Mouse (Mus musculus) hindbrain, embryonic 10.5 days (tissue): ENCODE data around the gene Agbl4. TPM values are rescaled to one million over a fixed set of nuclear protein-coding genes. Genes with fewer than 3 reads are reported as not detected.
A peak's percentile ranks its signal among the peaks of the same experiment; 100 is the strongest.
"Not testable (repeated sequence)": the region's sequence is repeated elsewhere in the genome, so short reads cannot be mapped to it uniquely, and the experiment has no call there.

Experiments
- DNase-seq: peaks from one replicate; pipeline ENCODE4 v3.0.0-alpha.2; 2017; ENCODE audit warnings: low spot score
- H3K27ac ChIP-seq: fragments of 300-500 bp; sonication (generic); 2 replicates; pipeline ENCODE4 v1.5.1; 2016; ENCODE audit warnings: mild to moderate bottlenecking, moderate library complexity
- H3K27me3 ChIP-seq: fragments of 300-500 bp; sonication (generic); 2 replicates; pipeline ENCODE4 v1.6.1; 2016; ENCODE audit warnings: mild to moderate bottlenecking; ENCODE audit not compliant: poor library complexity, insufficient read depth, severe bottlenecking
- H3K36me3 ChIP-seq: fragments of 300-500 bp; sonication (generic); 2 replicates; pipeline ENCODE4 v1.6.1; 2016; ENCODE audit warnings: mild to moderate bottlenecking, moderate library complexity
- H3K4me1 ChIP-seq: fragments of 300-500 bp; sonication (generic); replicated peaks from 2 replicates; pipeline ENCODE4 v1.6.1; 2016; ENCODE audit warnings: mild to moderate bottlenecking
- H3K4me3 ChIP-seq: fragments of 300-500 bp; sonication (generic); 2 replicates; pipeline ENCODE4 v1.5.1; 2016; ENCODE audit warnings: mild to moderate bottlenecking, moderate library complexity
- H3K9me3 ChIP-seq: fragments of 300-500 bp; sonication (generic); 2 replicates; pipeline ENCODE4 v1.6.1; 2016; ENCODE audit warnings: mild to moderate bottlenecking, moderate library complexity
- WGBS: fragments of 180-500 bp; shearing (Covaris S2); methylation state at CpG from one replicate; pipeline ENCODE4 v1.1.7; 2016; 5-methylcytosine and 5-hydroxymethylcytosine counted together
- polyA plus RNA-seq: library from polyadenylated mRNA; unstranded; fragments of >200 nt; fragmentation: Nextera tagmentation; extraction: Ambion mirVana; gene quantifications from 2 replicates; pipeline ENCODE4 v1.2.1, GENCODE M21; 2016

Gene Agbl4
- polyA plus RNA-seq, 1 experiment from 2014 or later = 1.4 TPM

DNA sequence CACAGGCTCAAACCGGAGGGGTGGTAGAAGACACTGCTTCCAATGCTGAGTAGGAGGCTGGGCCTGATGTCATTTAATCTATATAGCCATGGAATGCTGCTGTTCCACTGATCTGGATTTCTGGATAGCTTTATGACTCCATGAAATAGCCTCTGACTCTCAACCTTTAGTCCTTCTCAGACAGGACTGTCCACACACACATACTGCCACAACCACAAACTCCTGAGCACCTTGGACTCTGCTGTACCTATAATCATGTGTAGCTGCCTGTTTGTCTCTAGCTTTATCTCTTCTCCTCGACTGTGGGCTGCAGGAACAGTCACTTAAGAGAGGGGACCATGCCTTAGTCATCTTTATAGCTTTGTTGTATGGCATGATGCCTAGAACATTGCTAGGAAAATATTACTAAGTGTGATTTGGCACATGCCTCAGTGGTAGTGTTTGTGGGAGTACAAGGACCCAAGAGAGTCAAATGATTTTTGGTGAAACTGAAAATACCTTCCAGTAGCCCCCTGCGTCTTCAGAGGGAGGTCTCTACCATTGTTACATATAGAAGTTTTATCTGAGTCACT, 817.8 kb downstream of the Agbl4 start:
- Histone ChIP-seq H3K9me3 (no peaks in the 10 kb centered on the region), H3K4me1 (no peaks in the 10 kb centered on the region), H3K36me3 (no peaks in the 10 kb centered on the region), H3K27me3 (no peaks in the 10 kb centered on the region), H3K27ac (no peak overlapping the region), H3K4me3 (no peak overlapping the region)
- no peak for DNase-seq
- WGBS = 80% methylated on average over 3 of the region's 3 CpGs

DNA sequence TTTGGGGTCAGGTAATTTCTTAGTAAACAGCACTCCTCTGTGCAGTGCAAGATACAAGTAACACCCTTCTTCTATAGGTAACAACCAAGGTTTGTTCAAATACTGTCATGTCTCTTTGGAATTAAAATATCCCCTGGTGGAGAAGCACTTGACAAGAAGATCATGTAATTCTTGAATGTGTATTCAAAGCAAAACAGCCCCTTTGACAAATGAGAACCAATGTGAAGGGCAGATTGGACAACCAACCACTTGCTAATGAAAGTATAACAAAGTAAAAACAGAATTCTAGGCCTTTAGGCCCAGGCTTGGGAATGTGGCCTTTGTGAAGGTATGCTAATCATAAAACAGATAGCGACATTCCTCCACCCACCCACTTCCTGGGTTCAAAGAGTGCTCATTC, 821.6 kb downstream of the Agbl4 start:
- not testable (repeated sequence) for H3K27me3 ChIP-seq, H3K27ac ChIP-seq, H3K4me3 ChIP-seq, H3K9me3 ChIP-seq, H3K4me1 ChIP-seq, H3K36me3 ChIP-seq, DNase-seq
- WGBS = 47% methylated on average over 1 of the region's 1 CpGs

DNA sequence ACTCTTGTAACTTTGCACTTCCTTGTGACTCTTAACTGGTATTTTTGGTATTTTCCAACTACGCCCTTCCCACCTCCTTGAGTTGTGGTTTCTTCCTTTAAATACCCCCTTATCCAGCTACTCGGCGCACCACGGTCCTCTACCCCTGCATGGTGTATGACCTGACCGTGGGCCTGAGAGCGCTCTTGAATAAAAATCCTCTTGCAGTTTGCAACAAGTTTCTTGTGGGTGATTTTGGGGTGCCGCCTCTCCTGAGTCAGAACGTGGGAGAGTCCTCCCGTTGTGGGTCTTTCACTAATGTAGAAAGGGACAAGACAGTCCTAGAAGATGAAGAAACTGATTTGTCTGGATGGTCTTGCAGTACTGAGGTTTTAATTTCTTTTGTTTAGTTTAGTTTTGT, 822.1 kb downstream of the Agbl4 start:
- WGBS = 89% methylated on average over 9 of the region's 9 CpGs
- H3K4me3 ChIP-seq, H3K9me3 ChIP-seq, H3K4me1 ChIP-seq, H3K36me3 ChIP-seq, H3K27ac ChIP-seq, H3K27me3 ChIP-seq, DNase-seq: not testable (repeated sequence)

DNA sequence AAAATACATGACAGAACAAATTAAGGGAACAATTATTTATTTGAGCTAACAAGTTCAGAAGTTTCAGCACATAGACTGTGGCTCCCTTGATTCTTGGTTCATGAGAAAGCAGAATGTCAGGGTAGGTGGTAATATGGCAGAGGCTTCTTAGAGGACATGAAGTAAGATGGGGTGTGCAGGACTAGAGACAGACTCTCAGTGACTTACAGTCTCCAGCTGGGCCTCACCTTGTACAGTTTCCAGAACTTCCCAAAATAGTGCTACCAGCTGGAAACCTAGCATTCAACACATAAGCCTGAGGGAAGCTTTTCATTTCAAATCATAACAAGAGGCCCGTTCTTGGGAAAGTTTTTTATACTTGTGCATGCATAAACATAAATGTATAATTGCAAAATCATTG, 836.4 kb downstream of the Agbl4 start:
- Histone ChIP-seq H3K36me3 (no peaks in the 10 kb centered on the region), H3K9me3 (no peaks in the 10 kb centered on the region), H3K4me3 (no peak overlapping the region), H3K27me3 (no peaks in the 10 kb centered on the region), H3K27ac (no peak overlapping the region), H3K4me1 (no peaks in the 10 kb centered on the region)
- no peak for DNase-seq
- WGBS = 81% methylated on average over 1 of the region's 1 CpGs

DNA sequence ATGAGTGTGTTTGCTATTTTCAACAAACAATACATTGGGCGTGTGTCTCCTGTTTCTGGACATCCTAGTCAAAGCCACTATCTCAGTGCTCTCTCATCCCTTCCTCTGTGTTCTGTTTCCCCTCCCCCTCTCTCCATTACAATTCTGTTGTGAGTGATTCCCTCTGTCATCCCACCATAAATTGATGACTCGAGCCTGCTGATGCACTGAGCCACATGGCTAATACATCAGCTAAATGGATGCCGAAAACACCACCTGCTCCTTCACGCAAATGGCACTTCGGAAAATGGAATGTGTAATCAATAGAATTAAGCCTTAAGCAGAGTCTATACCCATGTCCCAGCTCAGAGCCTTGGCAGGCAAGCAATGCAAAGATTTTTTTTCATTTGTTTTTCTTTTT, 854.5 kb downstream of the Agbl4 start:
- no peaks in the 10 kb centered on the region for H3K27me3 ChIP-seq
- H3K4me3 ChIP-seq = no peak overlapping the region
- no peaks in the 10 kb centered on the region for H3K9me3 ChIP-seq
- 81% methylated on average over 5 of the region's 5 CpGs for WGBS
- DNase-seq = no peak
- H3K27ac ChIP-seq = no peak overlapping the region
- H3K4me1 ChIP-seq = 0 out of 2 replicates have a peak, but pooled peaks cover 7% of the 10 kb centered on the region
- H3K36me3 ChIP-seq = no peaks in the 10 kb centered on the region

DNA sequence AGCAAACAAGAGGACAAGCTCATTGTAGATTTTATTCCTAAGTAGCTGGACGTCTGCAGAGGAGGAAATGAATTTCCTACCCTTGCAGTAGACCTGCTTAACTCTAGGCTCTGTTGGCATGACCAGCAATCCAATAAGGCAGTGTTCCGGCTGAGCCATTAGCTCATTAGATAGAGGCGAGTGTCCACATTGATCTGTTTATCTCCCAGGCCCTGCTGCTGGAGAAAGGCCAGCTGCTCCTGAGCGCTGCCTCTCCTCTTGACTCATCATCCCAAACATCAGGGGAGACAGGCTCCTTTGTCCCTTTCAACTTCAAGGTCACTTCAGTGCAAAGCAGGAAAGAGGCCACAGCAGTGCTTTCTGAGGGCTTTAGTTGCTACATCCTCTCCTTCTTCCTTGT, 858.0 kb downstream of the Agbl4 start:
- no peaks in the 10 kb centered on the region for H3K36me3 ChIP-seq
- H3K4me1 ChIP-seq = 0 out of 2 replicates have a peak, but pooled peaks cover 7% of the 10 kb centered on the region
- H3K27ac ChIP-seq = peak overlapping the region; percentile 53; the same call in 1 of the 2 replicates
- H3K9me3 ChIP-seq = no peaks in the 10 kb centered on the region
- no peaks in the 10 kb centered on the region for H3K27me3 ChIP-seq
- DNase-seq = peak; percentile 33
- WGBS = 45% methylated on average over 4 of the region's 4 CpGs
- H3K4me3 ChIP-seq = no peak overlapping the region

DNA sequence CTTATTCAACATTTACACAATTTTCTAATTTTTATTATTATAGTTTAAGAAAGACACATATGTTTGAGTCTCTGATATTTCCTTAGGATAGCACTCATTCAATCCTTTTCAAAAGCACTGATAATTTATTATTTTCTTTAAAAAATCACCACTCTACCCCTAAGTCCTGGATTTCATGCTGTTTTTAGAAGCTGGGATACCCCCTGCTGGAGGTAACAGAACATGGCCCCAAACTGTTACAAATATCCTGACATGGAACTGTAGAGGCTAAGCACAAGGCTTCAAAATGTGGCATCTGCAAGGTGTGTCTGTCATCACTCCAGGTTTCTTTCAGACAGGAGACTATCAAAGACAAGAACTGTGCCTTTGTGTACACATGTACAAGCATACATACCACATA, 859.5 kb downstream of the Agbl4 start:
- DNase-seq = no peak
- Histone ChIP-seq H3K27me3 (no peaks in the 10 kb centered on the region), H3K4me3 (no peak overlapping the region)

DNA sequence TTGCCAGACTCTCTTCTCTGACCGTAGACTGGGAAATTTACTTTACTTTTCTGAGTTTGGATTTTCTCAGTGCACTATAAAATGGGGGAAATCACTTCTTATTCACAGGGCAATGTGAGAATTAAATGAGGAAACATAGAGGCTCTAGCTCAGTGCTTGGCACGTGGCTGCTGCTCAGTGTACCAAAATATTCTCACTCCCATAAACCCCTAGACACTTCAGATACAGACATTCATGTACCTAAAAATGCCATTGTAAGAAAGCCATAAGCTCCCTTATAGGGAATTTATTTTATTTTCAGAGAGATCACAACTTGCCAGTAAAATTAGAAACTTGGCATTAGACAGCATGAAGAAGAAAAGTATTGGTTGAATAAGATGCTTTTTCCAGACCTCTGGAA, 883.5 kb downstream of the Agbl4 start:
- Histone ChIP-seq H3K4me1 (no peaks in the 10 kb centered on the region), H3K9me3 (no peaks in the 10 kb centered on the region), H3K4me3 (no peak overlapping the region), H3K36me3 (no peaks in the 10 kb centered on the region), H3K27ac (no peak overlapping the region), H3K27me3 (no peaks in the 10 kb centered on the region)
- no peak for DNase-seq
- whole genome bisulfite sequencing = 89% methylated on average over 2 of the region's 2 CpGs

More for the DNA sequence above, 859.5 kb downstream of the Agbl4 start:
- Histone ChIP-seq H3K27ac (no peak overlapping the region), H3K4me1 (0 out of 2 replicates have a peak, but pooled peaks cover 7% of the 10 kb centered on the region), H3K9me3 (no peaks in the 10 kb centered on the region), H3K36me3 (no peaks in the 10 kb centered on the region)

DNA sequence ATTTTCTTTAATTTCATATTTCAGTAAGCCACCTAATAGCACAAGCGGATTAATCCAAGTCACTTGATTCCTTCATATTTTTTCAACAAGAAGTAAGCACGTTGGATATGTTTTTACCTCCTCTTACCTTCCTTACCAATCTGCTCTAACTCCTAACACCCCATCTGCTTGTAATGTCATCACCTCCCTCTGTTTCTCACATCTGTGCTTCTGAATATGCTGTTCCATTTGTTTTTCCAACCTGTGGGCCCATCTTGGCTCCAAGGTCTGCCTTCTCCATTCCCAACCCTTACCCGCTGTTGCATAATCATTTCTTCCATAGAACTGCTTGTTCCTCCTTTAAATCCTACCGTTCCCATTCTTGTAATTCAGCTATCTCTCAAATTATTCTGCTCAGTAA, 884.4 kb downstream of the Agbl4 start:
- Histone ChIP-seq H3K27ac (no peak overlapping the region), H3K36me3 (no peaks in the 10 kb centered on the region), H3K4me1 (no peaks in the 10 kb centered on the region), H3K27me3 (no peaks in the 10 kb centered on the region), H3K4me3 (no peak overlapping the region), H3K9me3 (no peaks in the 10 kb centered on the region)
- 88% methylated on average over 4 of the region's 4 CpGs for WGBS
- no peak for DNase-seq

DNA sequence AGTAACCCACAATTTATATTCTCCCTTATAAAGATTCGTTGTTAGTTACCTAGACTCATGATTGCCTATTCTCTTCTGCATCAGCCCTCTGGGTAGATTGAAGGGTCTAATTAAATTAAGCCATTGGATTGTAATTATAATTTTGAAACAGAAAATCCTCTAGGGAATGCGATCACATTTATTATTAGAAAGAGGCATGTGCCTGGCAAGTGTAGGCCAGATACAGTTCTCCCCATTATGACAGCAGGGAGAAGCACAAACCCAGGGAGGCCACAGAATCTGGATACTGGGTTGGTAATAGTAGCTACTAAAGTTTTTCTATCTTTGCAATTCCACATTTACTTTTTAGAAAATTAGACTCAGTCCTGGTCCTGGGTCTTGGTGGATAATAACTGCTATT, 887.2 kb downstream of the Agbl4 start:
- WGBS = 90% methylated on average over 2 of the region's 2 CpGs
- Histone ChIP-seq H3K9me3 (no peaks in the 10 kb centered on the region), H3K36me3 (no peaks in the 10 kb centered on the region), H3K27ac (no peak overlapping the region), H3K27me3 (no peaks in the 10 kb centered on the region), H3K4me1 (no peaks in the 10 kb centered on the region), H3K4me3 (no peak overlapping the region)
- DNase-seq = no peak

DNA sequence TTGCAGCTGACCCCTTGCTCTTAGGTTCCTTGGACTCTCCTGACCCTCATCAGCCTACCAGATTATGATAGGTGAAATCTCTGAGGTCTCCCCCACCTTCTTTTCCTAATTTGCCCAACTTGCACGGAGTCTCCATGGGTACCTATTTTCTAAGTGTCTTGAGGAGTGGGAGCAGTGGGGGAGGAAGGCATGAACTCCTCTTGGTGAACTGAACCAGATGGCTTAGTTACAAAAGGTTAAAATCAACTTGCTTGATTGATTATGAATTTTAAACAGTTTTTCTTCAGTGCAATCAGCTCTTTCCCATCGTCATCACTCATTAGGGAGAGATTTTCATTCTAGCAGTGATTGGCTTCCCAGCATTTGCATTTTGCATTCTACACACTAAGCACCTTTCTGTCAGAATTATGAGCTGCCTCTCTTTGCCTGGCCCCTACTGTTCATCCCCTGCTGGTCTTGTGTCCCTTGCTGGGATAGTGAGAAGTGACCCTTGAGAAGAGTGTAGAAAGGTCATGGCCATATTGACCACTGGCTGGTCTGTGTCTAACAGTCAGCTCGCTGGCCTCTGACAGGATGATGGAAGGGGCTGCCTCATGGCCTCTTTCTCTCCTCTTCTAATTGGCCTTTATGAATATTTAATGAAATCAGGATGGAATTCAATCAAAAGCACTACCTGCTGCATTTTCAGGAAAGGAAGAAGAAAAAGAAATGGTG, 897.2 kb downstream of the Agbl4 start:
- Histone ChIP-seq H3K27ac (no peak overlapping the region), H3K9me3 (no peaks in the 10 kb centered on the region), H3K27me3 (no peaks in the 10 kb centered on the region), H3K4me3 (no peak overlapping the region), H3K36me3 (no peaks in the 10 kb centered on the region), H3K4me1 (peaks cover 5% of the 10 kb centered on the region; the same call in 1 of the 2 replicates)
- WGBS = 55% methylated on average over 3 of the region's 3 CpGs
- DNase-seq = peak; percentile 33

DNA sequence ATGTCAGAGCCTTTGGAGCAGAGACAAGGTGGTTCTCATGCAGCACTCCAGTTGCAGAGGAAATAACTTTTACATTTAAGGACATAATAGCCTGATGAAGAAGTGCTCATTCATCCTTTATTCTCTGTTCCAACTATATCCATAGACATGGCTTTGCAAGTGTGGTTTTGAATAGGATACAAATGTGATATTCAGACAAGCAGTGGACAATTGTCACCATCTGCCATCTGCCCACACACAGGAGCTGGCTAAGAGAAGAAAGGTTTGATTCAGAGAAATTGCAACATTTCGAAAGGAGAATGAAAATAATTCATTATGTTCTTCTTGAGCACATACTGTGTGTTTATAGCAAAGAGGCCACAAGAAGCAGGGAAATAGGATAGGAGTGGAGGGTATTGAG, 909.1 kb downstream of the Agbl4 start:
- H3K4me3 ChIP-seq = no peak overlapping the region
- DNase-seq = no peak
- H3K27me3 ChIP-seq = no peaks in the 10 kb centered on the region
- H3K9me3 ChIP-seq = no peaks in the 10 kb centered on the region
- 82% methylated on average over 1 of the region's 1 CpGs for WGBS
- H3K27ac ChIP-seq = no peak overlapping the region
- no peaks in the 10 kb centered on the region for H3K4me1 ChIP-seq
- H3K36me3 ChIP-seq = no peaks in the 10 kb centered on the region

DNA sequence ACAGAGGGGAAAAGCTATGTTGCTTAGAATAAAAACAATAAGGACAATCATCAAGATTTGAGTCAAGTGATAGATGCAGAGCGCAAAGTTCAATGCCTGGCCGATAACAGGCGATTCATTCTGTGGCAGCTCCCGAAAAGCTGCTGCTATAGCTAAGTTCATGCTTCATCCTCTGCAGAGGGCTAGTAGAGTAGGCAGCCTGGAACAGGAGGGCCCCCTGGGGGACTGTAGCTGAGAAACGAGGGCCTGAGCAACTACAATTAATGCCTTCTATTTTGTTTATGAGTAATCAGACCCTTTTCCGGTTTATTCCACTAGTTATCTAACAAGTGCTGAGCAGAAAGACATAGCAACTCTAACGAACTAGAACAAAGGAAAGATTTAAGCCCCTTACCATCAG, 909.7 kb downstream of the Agbl4 start:
- WGBS = 71% methylated on average over 7 of the region's 7 CpGs
- no peaks in the 10 kb centered on the region for H3K36me3 ChIP-seq
- no peak for DNase-seq

More for the DNA sequence above, 909.7 kb downstream of the Agbl4 start:
- Histone ChIP-seq H3K9me3 (no peaks in the 10 kb centered on the region), H3K27me3 (no peaks in the 10 kb centered on the region), H3K27ac (no peak overlapping the region), H3K4me1 (no peaks in the 10 kb centered on the region), H3K4me3 (no peak overlapping the region)
